ENCODE assay signal across 13 mouse cellular contexts in genomic region chr2:70886831-70887230, GRCm38 (mm10).
A peak's percentile ranks its signal among the peaks of the same experiment; 100 is the strongest.
DNase-seq lines count a peak whose midpoint lies in the region; ATAC-seq and TF ChIP-seq lines count a peak whose summit lies in the region.
"Had no signal": no experiment of that assay in that cellular context is flagged by ENCODE, and none has a peak within 500 bp of the region (broad histone marks: within the 10 kb centered on the region; RNA-seq: fewer than 3 reads in every experiment).

No protein-coding gene starts in this region.

- TF ChIP-seq POLR2A in brain, embryonic 14.5 days (IDR thresholded peaks at IDR 0.05; ENCODE audit: borderline replicate concordance, extremely low read depth, insufficient read depth, insufficient read length, poor library complexity, severe bottlenecking) = no peak

- peak; percentile 89 for ATAC-seq in frontal cortex, adult (ENCODE audit: low TSS enrichment)
- ATAC-seq: intestine, embryonic 16.5 days had no signal

- DNase-seq in frontal cortex, postnatal 10 days (ENCODE audit: low spot score in 2 of 2) = no peak
- peak; percentile 76 for DNase-seq in brain, embryonic 14.5 days (ENCODE audit: low read depth)
- peak; percentile 27 to 39 for DNase-seq in cerebellum, postnatal 10 days
- peak; percentile 74 for DNase-seq in layer of hippocampus, adult 9-11 months
- DNase-seq in spleen, adult 12 weeks (ENCODE audit: low spot score) = no peak
- no peak for DNase-seq in natural killer cell, adult 2 months (ENCODE audit: low spot score in 2 of 2)
- no peak for DNase-seq in thymus, postnatal 10 days (ENCODE audit: low spot score in 2 of 2)
- DNase-seq: adrenal gland, postnatal 10 days; gastrocnemius, postnatal 36 days; kidney, postnatal 14 days; lung, postnatal 14 days had no signal

- TF ChIP-seq CTCF in brain, embryonic 14.5 days (IDR thresholded peaks at IDR 0.05; ENCODE audit: borderline replicate concordance, extremely low read depth, insufficient read depth, insufficient read length) = no peak

Comparison
In these comparisons a context has a peak if more than half of its experiments do, and no peak if none do; other contexts are left out.
1. DNase-seq: peak in brain, embryonic 14.5 days (single experiment), cerebellum, postnatal 10 days (2 of 2) and layer of hippocampus, adult 9-11 months (single experiment); none in frontal cortex, postnatal 10 days (0 of 2), spleen, adult 12 weeks (single experiment), natural killer cell, adult 2 months (0 of 2) and thymus, postnatal 10 days (0 of 2).